ENCODE assay signal across 8 mouse cellular contexts in genomic region chr8:125669700-125670195, GRCm38 (mm10). TPM values are rescaled to one million over a fixed set of nuclear protein-coding genes. Genes with fewer than 3 reads are reported as not detected.
DNase-seq lines count a peak whose midpoint lies in the region; ATAC-seq and TF ChIP-seq lines count a peak whose summit lies in the region.

Gene Map10 (plus strand): TSS chr8:125669818.

- intact Hi-C loops in heart, postnatal 36 days (cut with DNase I) = loop anchor here (5.0 to 10.0 kb wide), 2 partner anchors 63 to 95 kb away; no protein-coding TSS in a partner anchor

- 2% methylated on average over 59 of the region's 62 CpGs for WGBS in forebrain, postnatal 0 days
- WGBS in liver, embryonic 16.5 days (ENCODE audit: insufficient replicate concordance) = 1% methylated on average over 60 of the region's 62 CpGs
- WGBS in neural tube, embryonic 13.5 days = 2% methylated on average over 62 of the region's 62 CpGs
- 5% methylated on average over 50 of the region's 62 CpGs for WGBS in stomach, postnatal 0 days

- peak within 1 kb of the TSS; percentile 75 for H3K27ac ChIP-seq in forebrain, postnatal 0 days (ENCODE audit: low read depth, low read length)
- H3K27ac ChIP-seq in liver, embryonic 16.5 days (ENCODE audit: low read length) = no peak within 1 kb of the TSS
- H3K27ac ChIP-seq in neural tube, embryonic 13.5 days (replicated peaks) = peak within 1 kb of the TSS; percentile 78
- 0 out of 2 replicates have a peak within 1 kb of the TSS, but pooled peaks have one; percentile 45 for H3K27ac ChIP-seq in stomach, postnatal 0 days (replicated peaks)

- TF ChIP-seq CTCF in forebrain, postnatal 0 days (IDR thresholded peaks at IDR 0.05; ENCODE audit: low read depth) = peak; percentile 22; the same call in 1 of the 2 replicates
- TF ChIP-seq CTCF in stomach, postnatal 0 days (IDR thresholded peaks at IDR 0.05; ENCODE audit: low read depth) = peak; percentile 34; the same call in 1 of the 2 replicates

- peak; percentile 97 for ATAC-seq in forebrain, postnatal 0 days
- peak; percentile 77 for ATAC-seq in liver, embryonic 16.5 days (ENCODE audit: low read depth)
- ATAC-seq in neural tube, embryonic 13.5 days (ENCODE audit: low read depth) = peak; percentile 89
- peak; percentile 91 for ATAC-seq in stomach, postnatal 0 days (ENCODE audit: low FRiP score, low TSS enrichment)

- peaks cover 17% of the 10 kb centered on the region for H3K9me3 ChIP-seq in forebrain, postnatal 0 days (ENCODE audit: low read length)
- H3K9me3 ChIP-seq in liver, embryonic 16.5 days (replicated peaks; ENCODE audit: control insufficient read depth, low read length) = peaks cover 7% of the 10 kb centered on the region
- H3K9me3 ChIP-seq in neural tube, embryonic 13.5 days = peaks cover 23% of the 10 kb centered on the region
- H3K9me3 ChIP-seq in stomach, postnatal 0 days (ENCODE audit: control insufficient read depth, low read length) = peaks cover 16% of the 10 kb centered on the region

- 0 out of 2 replicates have a peak, but pooled peaks cover 3% of the 10 kb centered on the region for H3K36me3 ChIP-seq in forebrain, postnatal 0 days (ENCODE audit: insufficient read depth)
- no peaks in the 10 kb centered on the region for H3K36me3 ChIP-seq in liver, embryonic 16.5 days (ENCODE audit: control insufficient read depth, insufficient read depth)
- peaks cover 20% of the 10 kb centered on the region for H3K36me3 ChIP-seq in neural tube, embryonic 13.5 days
- H3K36me3 ChIP-seq in stomach, postnatal 0 days (ENCODE audit: control insufficient read depth, insufficient read depth, low read length) = no peaks in the 10 kb centered on the region

- H3K4me2 ChIP-seq in forebrain, postnatal 0 days (ENCODE audit: low read depth) = peak within 1 kb of the TSS; percentile 74
- H3K4me2 ChIP-seq in liver, embryonic 16.5 days (ENCODE audit: low read depth, low read length) = peak within 1 kb of the TSS; percentile 69
- H3K4me2 ChIP-seq in neural tube, embryonic 13.5 days = peak within 1 kb of the TSS; percentile 88
- peak within 1 kb of the TSS; percentile 68 for H3K4me2 ChIP-seq in stomach, postnatal 0 days (replicated peaks; ENCODE audit: low read depth)

- H3K4me1 ChIP-seq in forebrain, postnatal 0 days (ENCODE audit: insufficient read depth) = peaks cover 9% of the 10 kb centered on the region
- H3K4me1 ChIP-seq in liver, embryonic 16.5 days (ENCODE audit: control insufficient read depth, low read depth, low read length) = peaks cover 5% of the 10 kb centered on the region; the same call in 1 of the 2 replicates
- H3K4me1 ChIP-seq in neural tube, embryonic 13.5 days (replicated peaks) = peaks cover 9% of the 10 kb centered on the region
- no peaks in the 10 kb centered on the region for H3K4me1 ChIP-seq in stomach, postnatal 0 days (replicated peaks; ENCODE audit: control insufficient read depth, insufficient read depth)

- H3K4me3 ChIP-seq in forebrain, postnatal 0 days (ENCODE audit: low read depth, low read length) = peak within 1 kb of the TSS; percentile 55
- peak within 1 kb of the TSS; percentile 62 for H3K4me3 ChIP-seq in liver, embryonic 16.5 days (ENCODE audit: low read depth, low read length)
- H3K4me3 ChIP-seq in neural tube, embryonic 13.5 days = peak within 1 kb of the TSS; percentile 58
- H3K4me3 ChIP-seq in stomach, postnatal 0 days (ENCODE audit: low read depth, low read length) = peak within 1 kb of the TSS; percentile 53

- peak within 1 kb of the TSS; percentile 67 for H3K9ac ChIP-seq in forebrain, postnatal 0 days
- peak within 1 kb of the TSS; percentile 50 for H3K9ac ChIP-seq in liver, embryonic 16.5 days (ENCODE audit: low read depth, low read length)
- peak within 1 kb of the TSS; percentile 83 for H3K9ac ChIP-seq in neural tube, embryonic 13.5 days
- H3K9ac ChIP-seq in stomach, postnatal 0 days (ENCODE audit: low read length) = peak within 1 kb of the TSS; percentile 56

- no peak for TF ChIP-seq EP300 in stomach, postnatal 0 days (optimal IDR thresholded peaks at IDR 0.05)

- DNase-seq in CD8-positive naive resting alpha-beta T cell, adult 2 months (ENCODE audit: low read depth in 2 of 2, low spot score in 2 of 2) = peak; percentile 69 to 78
- DNase-seq in cerebellum, adult 11 months = peak; percentile 88
- peak; percentile 96 for DNase-seq in forebrain, postnatal 0 days
- DNase-seq in heart, postnatal 36 days = peak; percentile 88 to 91
- peak; percentile 92 for DNase-seq in layer of hippocampus, adult 11-12 months (ENCODE audit: low spot score)
- peak; percentile 86 for DNase-seq in stomach, postnatal 0 days (ENCODE audit: low spot score)

- no peaks in the 10 kb centered on the region for H3K27me3 ChIP-seq in forebrain, postnatal 0 days (ENCODE audit: insufficient read depth, low read length)
- H3K27me3 ChIP-seq in liver, embryonic 16.5 days (ENCODE audit: control insufficient read depth, insufficient read depth, low read depth, low read length) = no peaks in the 10 kb centered on the region; the same call in 1 of the 2 replicates
- 0 out of 2 replicates have a peak, but pooled peaks cover 5% of the 10 kb centered on the region for H3K27me3 ChIP-seq in neural tube, embryonic 13.5 days
- H3K27me3 ChIP-seq in stomach, postnatal 0 days (ENCODE audit: control insufficient read depth, insufficient read depth, low read length) = no peaks in the 10 kb centered on the region

RNA-seq across cellular contexts. Expression of gene Map10, which starts in this region (rescaled TPM):
- total RNA-seq in forebrain, postnatal 0 days (2014; rRNA removed) = 11.5 and 13.5 TPM in 2 replicates
- polyA plus RNA-seq in forebrain, postnatal 0 days (2015; fragmentation: Nextera tagmentation; extraction: Ambion mirVana) = 7.3 and 7.6 TPM in 2 replicates
- total RNA-seq in heart, postnatal 36 days (2021) = 1 to 10 TPM; 6.3 to 7.4 TPM
- 0.63 and 0.78 TPM in 2 replicates for polyA plus RNA-seq in liver, embryonic 16.5 days (2015; fragmentation: Nextera tagmentation; extraction: Ambion mirVana)
- polyA plus RNA-seq in neural tube, embryonic 13.5 days (2015; fragmentation: Nextera tagmentation; extraction: Ambion mirVana) = 7.0 and 8.5 TPM in 2 replicates
- polyA plus RNA-seq in stomach, postnatal 0 days (2015; fragmentation: Nextera tagmentation; extraction: Ambion mirVana) = 1.8 and 2.2 TPM in 2 replicates

Comparison
In these comparisons a context has a peak if more than half of its experiments do, and no peak if none do; other contexts are left out.
1. Peak in ATAC-seq, H3K4me3 ChIP-seq, H3K9ac ChIP-seq and H3K4me2 ChIP-seq in liver, embryonic 16.5 days; RNA of the gene not detected or under 1 TPM.